11 mouse cellular contexts compared by ENCODE assay signal in the genomic region with DNA sequence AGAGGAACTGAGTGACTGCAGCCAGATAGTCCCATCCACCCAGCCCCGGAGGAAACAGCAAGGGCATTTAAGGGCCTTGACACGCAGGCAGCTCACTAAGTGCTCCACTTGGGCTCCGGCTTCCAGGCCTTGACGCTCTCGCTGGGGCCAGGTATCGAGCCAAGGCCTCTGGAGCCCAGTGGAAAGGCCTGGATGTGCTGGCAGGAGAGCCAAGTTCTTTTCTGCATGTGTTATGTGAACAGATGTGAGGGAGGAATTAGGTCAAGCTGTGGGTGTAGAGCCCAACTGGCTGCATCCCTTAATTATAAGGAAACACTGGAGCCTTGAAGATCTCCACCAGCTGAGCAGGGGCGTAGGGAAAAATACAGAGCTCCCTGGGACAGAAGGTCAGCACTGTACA.
DNase-seq lines count a peak whose midpoint lies in the region; ATAC-seq lines count a peak whose summit lies in the region.
"Had no signal": no experiment of that assay in that cellular context is flagged by ENCODE, and none has a peak within 500 bp of the region (broad histone marks: within the 10 kb centered on the region; RNA-seq: fewer than 3 reads in every experiment).

No protein-coding gene starts in this region.

- no peak for ATAC-seq in forebrain, embryonic 11.5 days (replicated peaks; ENCODE audit: low FRiP score)
- no peak for ATAC-seq in forebrain, embryonic 16.5 days
- no peak for ATAC-seq in midbrain, embryonic 15.5 days (replicated peaks)
- ATAC-seq in kidney, embryonic 15.5 days (replicated peaks; ENCODE audit: low FRiP score), result no peak
- ATAC-seq: Patski had no signal

- 80% methylated on average over 7 of the region's 7 CpGs for WGBS in forebrain, embryonic 11.5 days
- 48% methylated on average over 7 of the region's 7 CpGs for WGBS in forebrain, embryonic 16.5 days
- WGBS in midbrain, embryonic 10.5 days, result 86% methylated on average over 7 of the region's 7 CpGs
- 73% methylated on average over 7 of the region's 7 CpGs for whole genome bisulfite sequencing in midbrain, embryonic 15.5 days
- WGBS in kidney, embryonic 15.5 days, result 70% methylated on average over 7 of the region's 7 CpGs

- no peaks in the 10 kb centered on the region for H3K27me3 ChIP-seq in forebrain, embryonic 11.5 days (ENCODE audit: control insufficient read depth, insufficient read depth, low read length)
- H3K27me3 ChIP-seq in forebrain, embryonic 16.5 days (replicated peaks; ENCODE audit: control insufficient read depth, insufficient read depth, low read length), result no peaks in the 10 kb centered on the region
- H3K27me3 ChIP-seq in midbrain, embryonic 10.5 days (ENCODE audit: low read depth, poor library complexity, severe bottlenecking), result no peaks in the 10 kb centered on the region
- no peaks in the 10 kb centered on the region for H3K27me3 ChIP-seq in midbrain, embryonic 15.5 days (replicated peaks)
- no peaks in the 10 kb centered on the region for H3K27me3 ChIP-seq in kidney, embryonic 15.5 days
- H3K27me3 ChIP-seq: Patski had no signal

- DNase-seq in forebrain, embryonic 11.5 days (ENCODE audit: low spot score), result peak; percentile 42
- no peak for DNase-seq in midbrain, embryonic 10.5 days (ENCODE audit: low spot score)
- DNase-seq in gastrocnemius, postnatal 14 days, result peak; percentile 87
- DNase-seq in lung, postnatal 36 days, result peak; percentile 56
- DNase-seq in kidney, postnatal 25 days, result no peak

- H3K27ac ChIP-seq in forebrain, embryonic 11.5 days (ENCODE audit: low read depth, low read length), result no peak overlapping the region
- no peak overlapping the region for H3K27ac ChIP-seq in forebrain, embryonic 16.5 days (ENCODE audit: low read length)
- H3K27ac ChIP-seq in midbrain, embryonic 10.5 days (replicated peaks), result peak overlapping the region; percentile 52; the same call in 1 of the 2 replicates
- H3K27ac ChIP-seq in midbrain, embryonic 15.5 days, result no peak overlapping the region
- no peak overlapping the region for H3K27ac ChIP-seq in kidney, embryonic 15.5 days
- H3K27ac ChIP-seq: liver, embryonic 14.5 days had no signal

- intact Hi-C loops in gastrocnemius, postnatal 14 days (cut with DNase I; ENCODE audit: low total_unique reads), result no loop called here

- no peak overlapping the region for H3K4me2 ChIP-seq in forebrain, embryonic 11.5 days (ENCODE audit: low read depth, low read length, severe bottlenecking)
- H3K4me2 ChIP-seq in forebrain, embryonic 16.5 days (ENCODE audit: low read length), result no peak overlapping the region
- no peak overlapping the region for H3K4me2 ChIP-seq in midbrain, embryonic 15.5 days
- H3K4me2 ChIP-seq in kidney, embryonic 15.5 days, result no peak overlapping the region

- no peaks in the 10 kb centered on the region for H3K36me3 ChIP-seq in forebrain, embryonic 11.5 days (ENCODE audit: control insufficient read depth, insufficient read depth, low read length)
- H3K36me3 ChIP-seq in forebrain, embryonic 16.5 days (ENCODE audit: control insufficient read depth, insufficient read depth), result no peaks in the 10 kb centered on the region
- peaks cover 42% of the 10 kb centered on the region for H3K36me3 ChIP-seq in midbrain, embryonic 10.5 days
- no peaks in the 10 kb centered on the region; the same call in 1 of the 2 replicates for H3K36me3 ChIP-seq in midbrain, embryonic 15.5 days (replicated peaks)
- H3K36me3 ChIP-seq in kidney, embryonic 15.5 days, result peaks cover 58% of the 10 kb centered on the region

- H3K9me3 ChIP-seq in forebrain, embryonic 11.5 days (ENCODE audit: control insufficient read depth, low read length), result no peaks in the 10 kb centered on the region
- H3K9me3 ChIP-seq in forebrain, embryonic 16.5 days (ENCODE audit: control insufficient read depth, low read length), result no peaks in the 10 kb centered on the region
- H3K9me3 ChIP-seq in midbrain, embryonic 10.5 days (replicated peaks), result no peaks in the 10 kb centered on the region
- H3K9me3 ChIP-seq in midbrain, embryonic 15.5 days, result no peaks in the 10 kb centered on the region
- H3K9me3 ChIP-seq in kidney, embryonic 15.5 days (replicated peaks), result no peaks in the 10 kb centered on the region

- no peak overlapping the region for H3K4me3 ChIP-seq in forebrain, embryonic 11.5 days (ENCODE audit: low read depth, low read length)
- no peak overlapping the region for H3K4me3 ChIP-seq in forebrain, embryonic 16.5 days (replicated peaks; ENCODE audit: low read length)
- no peak overlapping the region for H3K4me3 ChIP-seq in midbrain, embryonic 10.5 days
- no peak overlapping the region for H3K4me3 ChIP-seq in midbrain, embryonic 15.5 days
- no peak overlapping the region for H3K4me3 ChIP-seq in kidney, embryonic 15.5 days (replicated peaks)
- H3K4me3 ChIP-seq: myocyte had no signal

- peaks cover 7% of the 10 kb centered on the region; the same call in 1 of the 2 replicates for H3K4me1 ChIP-seq in forebrain, embryonic 11.5 days (replicated peaks; ENCODE audit: control insufficient read depth, insufficient read depth, low read length)
- H3K4me1 ChIP-seq in forebrain, embryonic 16.5 days (replicated peaks; ENCODE audit: control insufficient read depth, insufficient read depth, low read length), result peaks cover 11% of the 10 kb centered on the region; the same call in 1 of the 2 replicates
- peaks cover 44% of the 10 kb centered on the region for H3K4me1 ChIP-seq in midbrain, embryonic 10.5 days
- H3K4me1 ChIP-seq in midbrain, embryonic 15.5 days, result peaks cover 19% of the 10 kb centered on the region
- H3K4me1 ChIP-seq in kidney, embryonic 15.5 days, result peaks cover 26% of the 10 kb centered on the region

- no peak overlapping the region for H3K9ac ChIP-seq in forebrain, embryonic 11.5 days (ENCODE audit: low read length)
- no peak overlapping the region for H3K9ac ChIP-seq in forebrain, embryonic 16.5 days (replicated peaks; ENCODE audit: low read depth, low read length)
- no peak overlapping the region for H3K9ac ChIP-seq in midbrain, embryonic 15.5 days
- H3K9ac ChIP-seq in kidney, embryonic 15.5 days, result no peak overlapping the region
- H3K9ac ChIP-seq: liver, embryonic 14.5 days had no signal

Comparison
In these comparisons a context has a peak if more than half of its experiments do, and no peak if none do; other contexts are left out.
1. DNase-seq: peak in forebrain, embryonic 11.5 days (single experiment), gastrocnemius, postnatal 14 days (single experiment) and lung, postnatal 36 days (single experiment); none in midbrain, embryonic 10.5 days (single experiment) and kidney, postnatal 25 days (0 of 2).